Mouse (Mus musculus) megakaryocyte, embryonic 14.5 days (primary cell): ENCODE data around the gene Cadps2. TPM values are rescaled to one million over a fixed set of nuclear protein-coding genes. Genes with fewer than 3 reads are reported as not detected.

Experiments used
- H3K27me3 ChIP-seq: replicated peaks from 2 replicates; pipeline ENCODE3; 2012; ENCODE audit warnings: inconsistent platforms
- H3K36me3 ChIP-seq: replicated peaks from 2 replicates; pipeline ENCODE3; 2012; ENCODE audit warnings: low read length, inconsistent platforms, mixed read lengths
- H3K4me1 ChIP-seq: 2 replicates; pipeline ENCODE4 v1.6.1; 2012; ENCODE audit warnings: inconsistent platforms
- H3K4me3 ChIP-seq: replicated peaks from 2 replicates; pipeline ENCODE3; 2012; ENCODE audit warnings: moderate library complexity, mild to moderate bottlenecking, inconsistent platforms
- H3K9me3 ChIP-seq: 2 replicates; pipeline ENCODE4 v1.6.1; 2012; ENCODE audit warnings: inconsistent platforms
- FLI1 ChIP-seq: IDR thresholded peaks from 2 replicates; pipeline ENCODE4 v1.6.1; 2012; ENCODE audit warnings: low read length, inconsistent platforms, mixed read lengths
- GATA1 ChIP-seq: IDR thresholded peaks from 3 replicates; pipeline ENCODE4 v1.6.1; 2012; ENCODE audit warnings: mixed read lengths, low read length, inconsistent platforms, borderline replicate concordance
- polyA plus RNA-seq: library from polyadenylated mRNA; stranded (reverse); fragments of >175 nt; gene quantifications from 2 replicates; pipeline ENCODE4 v1.2.3, GENCODE M21; 2012; ENCODE audit warnings: low replicate concordance; ENCODE audit not compliant: insufficient read depth

Gene Cadps2
- polyA plus RNA-seq, 1 experiment, result not detected

GRCm38 (mm10) chr6:23630465-23630864 lies 208.8 kb downstream of the Cadps2 start:
- no peak overlapping the region for H3K4me3 ChIP-seq
- H3K27me3 ChIP-seq, result no peaks in the 10 kb centered on the region
- H3K36me3 ChIP-seq, result no peaks in the 10 kb centered on the region
- H3K4me1 ChIP-seq, result no peaks in the 10 kb centered on the region
- H3K9me3 ChIP-seq, result peaks cover 11% of the 10 kb centered on the region
- no peak for TF ChIP-seq FLI1
- TF ChIP-seq GATA1, result no peak

GRCm38 (mm10) chr6:23575102-23575501 lies 264.1 kb downstream of the Cadps2 start:
- TF ChIP-seq FLI1 (no peak), GATA1 (no peak)
- Histone ChIP-seq H3K9me3 (peaks cover 7% of the 10 kb centered on the region; the same call in 1 of the 2 replicates), H3K27me3 (no peaks in the 10 kb centered on the region), H3K4me1 (no peaks in the 10 kb centered on the region), H3K36me3 (no peaks in the 10 kb centered on the region), H3K4me3 (no peak overlapping the region)

- no peaks in the 10 kb centered on the region for H3K4me1 ChIP-seq
- no peak overlapping the region for H3K4me3 ChIP-seq
- peaks cover 7% of the 10 kb centered on the region; the same call in 1 of the 2 replicates for H3K9me3 ChIP-seq
- H3K27me3 ChIP-seq, result no peaks in the 10 kb centered on the region
- no peaks in the 10 kb centered on the region for H3K36me3 ChIP-seq
- TF ChIP-seq GATA1, result no peak
- TF ChIP-seq FLI1, result no peak
Observed at GRCm38 (mm10) chr6:23573750-23574149, 265.5 kb downstream of the Cadps2 start.

- Histone ChIP-seq H3K4me3 (no peak overlapping the region), H3K4me1 (no peaks in the 10 kb centered on the region), H3K27me3 (no peaks in the 10 kb centered on the region), H3K9me3 (peaks cover 7% of the 10 kb centered on the region; the same call in 1 of the 2 replicates), H3K36me3 (no peaks in the 10 kb centered on the region)
- TF ChIP-seq GATA1, result no peak
- no peak for TF ChIP-seq FLI1
Observed at GRCm38 (mm10) chr6:23572401-23572800, 266.8 kb downstream of the Cadps2 start.

GRCm38 (mm10) chr6:23569686-23570085 lies 269.5 kb downstream of the Cadps2 start:
- TF ChIP-seq FLI1 (no peak), GATA1 (no peak)
- H3K27me3 ChIP-seq, result no peaks in the 10 kb centered on the region
- no peaks in the 10 kb centered on the region for H3K4me1 ChIP-seq
- H3K4me3 ChIP-seq, result no peak overlapping the region
- H3K36me3 ChIP-seq, result no peaks in the 10 kb centered on the region
- peaks cover 7% of the 10 kb centered on the region; the same call in 1 of the 2 replicates for H3K9me3 ChIP-seq

- Histone ChIP-seq H3K4me3 (no peak overlapping the region), H3K36me3 (no peaks in the 10 kb centered on the region), H3K27me3 (no peaks in the 10 kb centered on the region), H3K4me1 (no peaks in the 10 kb centered on the region), H3K9me3 (peaks cover 7% of the 10 kb centered on the region; the same call in 1 of the 2 replicates)
- no peak for TF ChIP-seq FLI1
- TF ChIP-seq GATA1, result no peak
Observed at GRCm38 (mm10) chr6:23568688-23569087, 270.5 kb downstream of the Cadps2 start.

- no peak overlapping the region for H3K4me3 ChIP-seq
- no peaks in the 10 kb centered on the region for H3K4me1 ChIP-seq
- H3K9me3 ChIP-seq, result peaks cover 7% of the 10 kb centered on the region; the same call in 1 of the 2 replicates
Observed at GRCm38 (mm10) chr6:23567651-23568050, 271.6 kb downstream of the Cadps2 start.

GRCm38 (mm10) chr6:23549874-23550273 lies 289.3 kb downstream of the Cadps2 start:
- H3K9me3 ChIP-seq, result no peaks in the 10 kb centered on the region
- H3K27me3 ChIP-seq, result no peaks in the 10 kb centered on the region
- H3K36me3 ChIP-seq, result no peaks in the 10 kb centered on the region
- no peak for TF ChIP-seq FLI1
- no peak for TF ChIP-seq GATA1
- no peak overlapping the region for H3K4me3 ChIP-seq
- no peaks in the 10 kb centered on the region for H3K4me1 ChIP-seq

More at GRCm38 (mm10) chr6:23567651-23568050, 271.6 kb downstream of the Cadps2 start:
- no peaks in the 10 kb centered on the region for H3K27me3 ChIP-seq
- TF ChIP-seq GATA1 (no peak), FLI1 (no peak)
- no peaks in the 10 kb centered on the region for H3K36me3 ChIP-seq

- TF ChIP-seq GATA1 (no peak), FLI1 (no peak)
- H3K4me3 ChIP-seq, result no peak overlapping the region
- no peaks in the 10 kb centered on the region for H3K27me3 ChIP-seq
- peaks cover 10% of the 10 kb centered on the region for H3K9me3 ChIP-seq
- no peaks in the 10 kb centered on the region for H3K36me3 ChIP-seq
- H3K4me1 ChIP-seq, result no peaks in the 10 kb centered on the region
Observed at GRCm38 (mm10) chr6:23523710-23524109, 315.5 kb downstream of the Cadps2 start.

- Histone ChIP-seq H3K9me3 (peaks cover 6% of the 10 kb centered on the region), H3K4me1 (no peaks in the 10 kb centered on the region), H3K27me3 (no peaks in the 10 kb centered on the region), H3K4me3 (no peak overlapping the region), H3K36me3 (no peaks in the 10 kb centered on the region)
- no peak for TF ChIP-seq FLI1
- TF ChIP-seq GATA1, result no peak
Observed at GRCm38 (mm10) chr6:23522556-23522955, 316.7 kb downstream of the Cadps2 start.

- H3K4me1 ChIP-seq, result no peaks in the 10 kb centered on the region
- H3K4me3 ChIP-seq, result no peak overlapping the region
- TF ChIP-seq GATA1 (no peak), FLI1 (no peak)
- H3K36me3 ChIP-seq, result no peaks in the 10 kb centered on the region
- H3K27me3 ChIP-seq, result no peaks in the 10 kb centered on the region
- no peaks in the 10 kb centered on the region; the same call in 1 of the 2 replicates for H3K9me3 ChIP-seq
Observed at GRCm38 (mm10) chr6:23498611-23499010, 340.6 kb downstream of the Cadps2 start.
